Mouse (Mus musculus) ES-E14 (cell line): ENCODE data around the gene Polr2f.

ENCODE experiments used
- CHD2 ChIP-seq: IDR thresholded peaks from 2 replicates; pipeline ENCODE4 v1.6.1; 2014; ENCODE audit warnings: mild to moderate bottlenecking, low read depth, low read length, inconsistent platforms
- HCFC1 ChIP-seq: IDR thresholded peaks from 2 replicates; pipeline ENCODE4 v1.6.1; 2012; ENCODE audit warnings: low read length, inconsistent platforms, borderline replicate concordance; ENCODE audit not compliant: insufficient read depth
- MAFK ChIP-seq: IDR thresholded peaks from 2 replicates; pipeline ENCODE4 v1.6.1; 2014; ENCODE audit warnings: mild to moderate bottlenecking, low read depth, low read length, inconsistent platforms; ENCODE audit not compliant: insufficient read depth
- ZC3H11A ChIP-seq: IDR thresholded peaks from 2 replicates; pipeline ENCODE4 v1.6.1; 2012; ENCODE audit warnings: low read depth, mild to moderate bottlenecking, inconsistent platforms, low read length, borderline replicate concordance
- ZNF384 ChIP-seq: IDR thresholded peaks from 2 replicates; pipeline ENCODE4 v1.6.1; 2012; ENCODE audit warnings: low read depth, low read length, inconsistent platforms

- no peak for TF ChIP-seq HCFC1
- TF ChIP-seq MAFK: no peak
- no peak for TF ChIP-seq ZNF384
- TF ChIP-seq ZC3H11A: no peak
- TF ChIP-seq CHD2: no peak
These were observed 53.2 kb downstream of the Polr2f start for GRCm38 (mm10) chr15:79194048-79194447.
